Mouse (Mus musculus) intestine, postnatal 0 days (tissue): Measurements from ENCODE around the gene Hoxb5. TPM values are rescaled to one million over a fixed set of nuclear protein-coding genes. Genes with fewer than 3 reads are reported as not detected.

Experiments used
- ATAC-seq: fragments of 200-750 bp; cut with Nextera tagmentation; 2 replicates; pipeline ENCODE4 v1.8.0; 2017; ENCODE audit warnings: mild to moderate bottlenecking, moderate TSS enrichment, moderate library complexity
- H3K27ac ChIP-seq: fragments of 300-500 bp; sonication (generic); 2 replicates; pipeline ENCODE4 v1.5.1; 2014; ENCODE audit warnings: mild to moderate bottlenecking, low read depth, low read length, moderate library complexity
- H3K27me3 ChIP-seq: fragments of 300-500 bp; sonication (generic); replicated peaks from 2 replicates; pipeline ENCODE4 v1.6.1; 2014; ENCODE audit warnings: low read length, mixed read lengths; ENCODE audit not compliant: control insufficient read depth, insufficient read depth
- H3K36me3 ChIP-seq: fragments of 300-500 bp; sonication (generic); 2 replicates; pipeline ENCODE4 v1.6.1; 2014; ENCODE audit warnings: mild to moderate bottlenecking, moderate library complexity; ENCODE audit not compliant: control insufficient read depth, insufficient read depth
- H3K4me1 ChIP-seq: fragments of 300-500 bp; sonication (generic); replicated peaks from 2 replicates; pipeline ENCODE4 v1.6.1; 2014; ENCODE audit warnings: antibody characterized with exemption, low read length, mixed read lengths; ENCODE audit not compliant: control insufficient read depth, insufficient read depth
- H3K4me2 ChIP-seq: fragments of 300-500 bp; sonication (generic); replicated peaks from 2 replicates; pipeline ENCODE4 v1.6.1; 2014; ENCODE audit warnings: low read depth, mild to moderate bottlenecking, moderate library complexity
- H3K4me3 ChIP-seq: fragments of 300-500 bp; sonication (generic); 2 replicates; pipeline ENCODE4 v1.5.1; 2014; ENCODE audit warnings: low read depth, low read length
- H3K9ac ChIP-seq: fragments of 300-500 bp; sonication (generic); 2 replicates; pipeline ENCODE4 v1.6.1; 2014; ENCODE audit warnings: mild to moderate bottlenecking, low read depth, low read length
- H3K9me3 ChIP-seq: fragments of 300-500 bp; sonication (generic); 2 replicates; pipeline ENCODE4 v1.6.1; 2016; ENCODE audit warnings: mixed run types; ENCODE audit not compliant: control insufficient read depth
- CTCF ChIP-seq: sonication (generic); IDR thresholded peaks from 2 replicates; pipeline ENCODE4 v1.5.1; 2016; ENCODE audit warnings: low read depth, mild to moderate bottlenecking, control low read depth, antibody characterized with exemption, moderate library complexity
- WGBS: fragments of 180-500 bp; shearing (Covaris S2); extraction: QIAGEN DNeasy Blood & Tissue Kit; methylation state at CpG from one replicate; pipeline ENCODE4 v1.1.7; 2014; 5-methylcytosine and 5-hydroxymethylcytosine counted together
- polyA plus RNA-seq: library from polyadenylated mRNA; unstranded; fragments of >200 nt; fragmentation: Nextera tagmentation; extraction: Ambion mirVana; gene quantifications from 2 replicates; pipeline ENCODE4 v1.2.1, GENCODE M21; 2015

Hoxb5 gene
- polyA plus RNA-seq, 1 experiment from 2014 or later = 14.7 TPM

DNA sequence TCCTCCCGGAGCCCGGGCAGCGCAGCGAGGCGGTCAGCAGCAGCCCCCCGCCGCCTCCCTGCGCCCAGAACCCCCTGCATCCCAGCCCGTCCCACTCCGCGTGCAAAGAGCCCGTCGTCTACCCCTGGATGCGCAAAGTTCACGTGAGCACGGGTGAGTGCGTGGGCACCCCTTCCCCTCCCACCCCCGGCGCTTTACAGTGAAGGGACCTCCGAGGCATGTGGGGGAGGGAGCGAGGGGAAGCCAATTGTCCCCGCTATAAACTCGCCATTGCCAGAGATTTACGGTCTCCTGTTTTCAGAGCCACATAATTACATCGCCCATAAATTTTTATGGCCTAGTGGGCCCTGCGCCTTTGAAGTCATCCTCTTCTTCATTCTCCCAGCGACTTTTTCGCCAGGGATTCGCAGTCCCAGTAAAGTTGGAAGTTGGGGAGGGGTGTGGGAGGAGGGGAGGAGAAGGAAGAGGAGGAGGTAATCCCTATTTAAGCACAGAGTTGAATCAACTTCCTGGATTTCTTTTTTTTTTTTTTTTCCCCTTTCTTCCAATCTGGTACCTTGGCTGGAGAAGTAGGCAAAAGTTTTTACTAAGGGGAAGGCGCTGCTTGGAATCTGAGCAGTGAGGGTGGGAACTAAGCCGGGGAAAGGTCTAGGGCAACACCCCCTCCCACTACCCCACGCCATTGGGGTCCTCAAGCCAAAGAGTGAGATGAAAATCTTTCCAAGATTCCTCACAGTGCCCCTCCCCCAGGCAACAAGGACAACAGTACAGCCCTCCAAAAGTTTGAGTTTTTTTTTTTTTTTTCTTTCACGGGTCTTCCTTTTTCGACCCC is 16.2 kb downstream of the Hoxb5 start:
- ATAC-seq = peak; percentile 26
- H3K4me1 ChIP-seq = no peaks in the 10 kb centered on the region
- H3K36me3 ChIP-seq = no peaks in the 10 kb centered on the region
- peak overlapping the region; percentile 83 for H3K4me2 ChIP-seq
- TF ChIP-seq CTCF = no peak
- peak overlapping the region; percentile 94 for H3K27ac ChIP-seq
- H3K27me3 ChIP-seq = peaks cover 29% of the 10 kb centered on the region; the same call in 1 of the 2 replicates
- WGBS = under 1% methylated on average over 29 of the region's 34 CpGs
- H3K9ac ChIP-seq = peak overlapping the region; percentile 69
- peak overlapping the region; percentile 59 for H3K4me3 ChIP-seq
- H3K9me3 ChIP-seq = no peaks in the 10 kb centered on the region

DNA sequence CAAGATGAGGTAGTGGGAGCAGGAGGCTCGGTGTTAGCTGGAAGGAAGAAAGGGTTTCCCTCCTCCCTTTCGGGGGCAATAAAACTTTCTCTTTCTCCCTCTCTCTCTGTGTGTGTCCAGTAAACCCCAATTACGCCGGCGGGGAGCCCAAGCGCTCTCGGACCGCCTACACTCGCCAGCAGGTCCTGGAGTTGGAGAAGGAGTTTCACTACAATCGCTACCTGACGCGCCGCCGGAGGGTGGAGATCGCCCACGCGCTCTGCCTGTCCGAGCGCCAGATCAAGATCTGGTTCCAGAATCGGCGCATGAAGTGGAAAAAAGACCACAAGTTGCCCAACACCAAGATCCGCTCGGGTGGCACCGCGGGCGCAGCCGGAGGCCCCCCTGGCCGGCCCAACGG is 16.8 kb downstream of the Hoxb5 start:
- no peaks in the 10 kb centered on the region for H3K36me3 ChIP-seq
- peaks cover 28% of the 10 kb centered on the region; the same call in 1 of the 2 replicates for H3K27me3 ChIP-seq
- H3K4me1 ChIP-seq = no peaks in the 10 kb centered on the region
- H3K9ac ChIP-seq = peak overlapping the region; percentile 69
- H3K9me3 ChIP-seq = no peaks in the 10 kb centered on the region
- 2% methylated on average over 29 of the region's 29 CpGs for WGBS
- no peak for ATAC-seq
- H3K4me3 ChIP-seq = peak overlapping the region; percentile 59
- H3K4me2 ChIP-seq = peak overlapping the region; percentile 83
- no peak for TF ChIP-seq CTCF
- peak overlapping the region; percentile 94 for H3K27ac ChIP-seq

DNA sequence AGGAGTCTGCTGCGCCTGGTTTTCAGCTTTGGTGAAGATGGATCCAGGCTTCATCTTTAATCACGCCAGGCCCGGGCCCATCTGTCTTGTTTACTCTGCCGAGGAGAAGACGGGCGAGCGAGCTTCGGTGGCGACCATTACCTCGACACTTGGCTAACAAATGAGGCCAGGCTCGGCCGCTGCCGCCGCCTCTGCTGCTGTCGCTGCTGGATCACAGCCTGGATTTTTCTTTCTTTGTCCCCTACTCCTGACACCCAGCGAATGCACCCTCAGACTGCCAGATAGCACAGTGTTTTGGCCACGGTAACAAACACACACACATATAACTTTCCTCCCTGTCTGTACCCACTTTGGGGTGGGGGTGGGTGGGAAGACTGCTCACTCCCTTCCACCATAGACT is 17.6 kb downstream of the Hoxb5 start:
- H3K27me3 ChIP-seq = peaks cover 29% of the 10 kb centered on the region
- H3K4me1 ChIP-seq = no peaks in the 10 kb centered on the region
- peak overlapping the region; percentile 59 for H3K4me3 ChIP-seq
- peak overlapping the region; percentile 37; the same call in 1 of the 2 replicates for H3K27ac ChIP-seq
- no peaks in the 10 kb centered on the region for H3K9me3 ChIP-seq
- peak overlapping the region; percentile 83 for H3K4me2 ChIP-seq
- H3K9ac ChIP-seq = peak overlapping the region; percentile 22; the same call in 1 of the 2 replicates
- no peak for ATAC-seq
- WGBS = 26% methylated on average over 17 of the region's 17 CpGs
- no peak for TF ChIP-seq CTCF
- H3K36me3 ChIP-seq = no peaks in the 10 kb centered on the region

DNA sequence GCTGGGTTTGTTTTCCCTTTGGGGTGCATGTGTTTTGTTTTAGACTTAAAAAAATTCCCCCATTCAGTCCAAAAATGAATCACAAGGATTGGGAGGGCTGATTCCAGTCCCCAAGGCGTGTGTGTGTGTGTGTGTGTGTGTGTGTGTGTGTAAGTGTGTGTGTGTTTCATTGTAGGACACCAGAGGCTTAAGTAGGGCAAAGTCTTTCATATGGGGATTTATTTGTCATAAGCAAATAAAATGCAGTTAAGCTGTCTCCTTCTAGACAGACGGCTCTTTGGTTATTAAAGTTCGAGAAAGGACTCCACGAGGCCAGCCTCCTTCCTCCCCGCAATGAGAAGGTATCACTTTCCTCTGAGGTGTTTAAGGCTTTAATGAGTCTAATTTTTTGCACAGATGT is 18.7 kb downstream of the Hoxb5 start:
- no peak for ATAC-seq
- Histone ChIP-seq H3K4me1 (no peaks in the 10 kb centered on the region), H3K4me3 (0 out of 2 replicates have a peak overlapping the region, but pooled peaks have one; percentile 9), H3K36me3 (no peaks in the 10 kb centered on the region), H3K27me3 (peaks cover 24% of the 10 kb centered on the region), H3K4me2 (peak overlapping the region; percentile 83), H3K27ac (peak overlapping the region; percentile 36; the same call in 1 of the 2 replicates), H3K9ac (peak overlapping the region; percentile 5; the same call in 1 of the 2 replicates), H3K9me3 (no peaks in the 10 kb centered on the region)
- WGBS = 30% methylated on average over 5 of the region's 5 CpGs
- no peak for TF ChIP-seq CTCF

- 40% methylated on average over 6 of the region's 6 CpGs for WGBS
- no peaks in the 10 kb centered on the region for H3K36me3 ChIP-seq
Observed at GRCm38 (mm10) chr11:96322738-96323137, 19.6 kb downstream of the Hoxb5 start.

DNA sequence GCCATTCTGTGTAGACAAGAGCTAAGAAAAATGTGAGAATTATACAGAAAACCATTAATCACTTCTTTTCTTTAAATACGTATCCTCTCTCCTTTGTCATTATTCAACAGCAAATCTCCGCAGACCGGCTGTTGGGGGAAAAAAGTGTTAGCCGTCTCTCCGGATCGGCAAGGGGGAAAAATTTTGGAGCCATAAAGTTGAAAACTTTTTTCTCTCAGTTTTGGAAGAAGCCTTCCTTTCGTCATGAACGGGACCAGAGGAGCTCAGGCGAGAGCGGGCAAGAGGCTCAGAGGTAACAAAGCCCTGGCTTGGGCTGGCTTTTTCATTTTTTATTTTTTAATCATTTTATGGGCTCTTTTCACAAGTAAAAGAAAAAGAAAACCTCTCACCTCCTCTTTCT is 20.0 kb downstream of the Hoxb5 start, which contains the start of gene Hoxb3:
TSS of gene Hoxb3 (plus strand) at position 173 of the 400 bp plus-strand sequence.
- 51% methylated on average over 10 of the region's 10 CpGs for WGBS
- H3K36me3 ChIP-seq = no peaks in the 10 kb centered on the region
- no peak for TF ChIP-seq CTCF
- H3K4me2 ChIP-seq = peak within 1 kb of the TSS; percentile 83
- no peaks in the 10 kb centered on the region for H3K9me3 ChIP-seq
- peaks cover 19% of the 10 kb centered on the region for H3K27me3 ChIP-seq
- H3K27ac ChIP-seq = peak within 1 kb of the TSS; percentile 42
- H3K9ac ChIP-seq = 0 out of 2 replicates have a peak within 1 kb of the TSS, but pooled peaks have one; percentile 13
- H3K4me1 ChIP-seq = no peaks in the 10 kb centered on the region
- no peak for ATAC-seq
- peak within 1 kb of the TSS; percentile 9; the same call in 1 of the 2 replicates for H3K4me3 ChIP-seq

More at GRCm38 (mm10) chr11:96322738-96323137, 19.6 kb downstream of the Hoxb5 start:
- peak overlapping the region; percentile 83 for H3K4me2 ChIP-seq
- H3K27me3 ChIP-seq = peaks cover 23% of the 10 kb centered on the region
- peak overlapping the region; percentile 36; the same call in 1 of the 2 replicates for H3K27ac ChIP-seq
- 0 out of 2 replicates have a peak overlapping the region, but pooled peaks have one; percentile 13 for H3K9ac ChIP-seq
- TF ChIP-seq CTCF = no peak
- H3K4me3 ChIP-seq = peak overlapping the region; percentile 9; the same call in 1 of the 2 replicates
- no peak for ATAC-seq
- no peaks in the 10 kb centered on the region for H3K9me3 ChIP-seq
- H3K4me1 ChIP-seq = no peaks in the 10 kb centered on the region
